Mouse (Mus musculus) forebrain, postnatal 0 days (tissue): ENCODE results near the gene Spo11. TPM values are rescaled to one million over a fixed set of nuclear protein-coding genes. Genes with fewer than 3 reads are reported as not detected.

Experiments used
- ATAC-seq: fragments of 200-750 bp; cut with Nextera tagmentation; 2 replicates; pipeline ENCODE4 v1.8.0; 2017; ENCODE audit warnings: mild to moderate bottlenecking, moderate library complexity
- DNase-seq: peaks from one replicate; pipeline ENCODE4 v3.0.0-alpha.2; 2015
- H3K27ac ChIP-seq: fragments of 300-500 bp; sonication (generic); 2 replicates; pipeline ENCODE4 v1.5.1; 2014; ENCODE audit warnings: low read depth, mild to moderate bottlenecking, antibody characterized with exemption, low read length, moderate library complexity, mixed read lengths
- H3K27me3 ChIP-seq: fragments of 300-500 bp; sonication (generic); 2 replicates; pipeline ENCODE4 v1.6.1; 2014; ENCODE audit warnings: mild to moderate bottlenecking, low read length, mixed read lengths; ENCODE audit not compliant: insufficient read depth
- H3K36me3 ChIP-seq: fragments of 300-500 bp; sonication (generic); 2 replicates; pipeline ENCODE4 v1.6.1; 2014; ENCODE audit warnings: mild to moderate bottlenecking, moderate library complexity; ENCODE audit not compliant: insufficient read depth
- H3K4me1 ChIP-seq: fragments of 300-500 bp; sonication (generic); 2 replicates; pipeline ENCODE4 v1.6.1; 2014; ENCODE audit warnings: antibody characterized with exemption; ENCODE audit not compliant: insufficient read depth
- H3K4me2 ChIP-seq: fragments of 300-500 bp; sonication (generic); 2 replicates; pipeline ENCODE4 v1.6.1; 2014; ENCODE audit warnings: low read depth, mild to moderate bottlenecking, moderate library complexity
- H3K4me3 ChIP-seq: fragments of 300-500 bp; sonication (generic); 2 replicates; pipeline ENCODE4 v1.5.1; 2014; ENCODE audit warnings: low read depth, low read length, mixed read lengths
- H3K9ac ChIP-seq: fragments of 300-500 bp; sonication (generic); 2 replicates; pipeline ENCODE4 v1.6.1; 2014; ENCODE audit warnings: mild to moderate bottlenecking
- H3K9me3 ChIP-seq: fragments of 300-500 bp; sonication (generic); 2 replicates; pipeline ENCODE4 v1.6.1; 2016; ENCODE audit warnings: low read length
- CTCF ChIP-seq: sonication (generic); IDR thresholded peaks from 2 replicates; pipeline ENCODE4 v1.5.1; 2016; ENCODE audit warnings: antibody characterized with exemption, control low read depth, low read depth
- WGBS: fragments of 180-500 bp; shearing (Covaris S2); extraction: QIAGEN DNeasy Blood & Tissue Kit; methylation state at CpG from one replicate; pipeline ENCODE4 v1.1.7; 2014; 5-methylcytosine and 5-hydroxymethylcytosine counted together
- polyA plus RNA-seq: library from polyadenylated mRNA; unstranded; fragments of >200 nt; fragmentation: Nextera tagmentation; extraction: Ambion mirVana; gene quantifications from 2 replicates; pipeline ENCODE4 v1.2.1, GENCODE M21; 2015
- total RNA-seq: library from RNA; depleted of rRNA; stranded (reverse); fragments of >200 nt; gene quantifications from 2 replicates; pipeline ENCODE4 v1.2.3, GENCODE M21; 2014

The Spo11 gene
- total and polyA plus RNA-seq, 2 experiments from 2014 or later = 1.1 to 1.3 TPM

DNA sequence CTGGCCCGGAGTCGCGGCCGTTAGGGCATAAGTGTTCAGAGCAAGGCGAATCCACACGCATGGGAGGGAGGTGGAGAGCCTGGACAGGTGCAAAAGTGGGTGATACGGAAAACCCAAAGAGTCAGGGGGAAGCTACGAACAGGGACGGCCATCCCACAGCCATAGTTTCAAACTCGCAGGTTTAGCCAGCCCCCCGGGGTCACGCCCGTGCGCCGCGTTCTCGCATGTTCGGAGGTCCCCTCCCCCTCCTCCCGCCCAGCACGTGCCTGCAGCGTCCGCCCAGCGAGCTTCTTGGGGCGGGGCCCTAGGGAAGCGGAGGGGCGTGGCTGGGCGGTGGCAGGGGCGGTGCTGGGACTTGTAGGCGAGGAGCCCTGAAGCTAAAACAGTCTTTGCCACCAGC, 42.3 kb downstream of the Spo11 start:
- H3K9me3 ChIP-seq = no peaks in the 10 kb centered on the region
- peak; percentile 75 for ATAC-seq
- under 1% methylated on average over 29 of the region's 29 CpGs for WGBS

DNA sequence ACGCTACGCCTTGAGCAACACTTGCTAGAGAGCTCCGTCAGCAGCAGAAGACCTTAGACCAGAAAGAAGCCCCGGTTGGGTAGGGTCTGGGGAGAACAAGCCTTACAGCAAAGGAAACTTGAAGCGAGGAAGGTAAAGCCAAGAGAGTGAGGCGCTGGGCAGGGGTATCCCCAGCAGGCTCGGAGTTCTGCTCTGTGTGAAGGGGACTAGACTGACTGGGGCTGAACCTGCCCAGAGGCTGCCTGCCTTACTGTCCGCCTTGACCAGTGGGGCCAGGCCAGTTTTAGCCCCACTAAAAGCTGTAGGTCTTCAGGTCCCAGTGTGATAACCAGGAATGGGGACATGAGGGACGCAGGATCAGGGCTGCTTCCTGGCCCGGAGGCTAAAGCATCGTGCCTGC, 42.9 kb downstream of the Spo11 start, which contains the start of gene Rbm38:
Gene Rbm38, plus strand, starts transcription at position 69 of the 400 bp plus-strand sequence.
- TF ChIP-seq CTCF = no peak
- WGBS = 29% methylated on average over 11 of the region's 11 CpGs
- ATAC-seq (no peak), DNase-seq (no peak)
- peaks cover 12% of the 10 kb centered on the region for H3K36me3 ChIP-seq
- H3K9ac ChIP-seq = peak within 1 kb of the TSS; percentile 33
- no peaks in the 10 kb centered on the region for H3K27me3 ChIP-seq
- H3K27ac ChIP-seq = no peak within 1 kb of the TSS
- H3K4me1 ChIP-seq = peaks cover 8% of the 10 kb centered on the region
- H3K4me2 ChIP-seq = peak within 1 kb of the TSS; percentile 84
- no peaks in the 10 kb centered on the region for H3K9me3 ChIP-seq
- peak within 1 kb of the TSS; percentile 43 for H3K4me3 ChIP-seq

More for the DNA sequence above, 42.3 kb downstream of the Spo11 start:
- Histone ChIP-seq H3K9ac (peak overlapping the region; percentile 33), H3K4me2 (peak overlapping the region; percentile 84), H3K27me3 (no peaks in the 10 kb centered on the region), H3K4me3 (peak overlapping the region; percentile 43), H3K4me1 (peaks cover 8% of the 10 kb centered on the region), H3K36me3 (peaks cover 18% of the 10 kb centered on the region), H3K27ac (no peak overlapping the region)
- DNase-seq = peak; percentile 83
- no peak for TF ChIP-seq CTCF

DNA sequence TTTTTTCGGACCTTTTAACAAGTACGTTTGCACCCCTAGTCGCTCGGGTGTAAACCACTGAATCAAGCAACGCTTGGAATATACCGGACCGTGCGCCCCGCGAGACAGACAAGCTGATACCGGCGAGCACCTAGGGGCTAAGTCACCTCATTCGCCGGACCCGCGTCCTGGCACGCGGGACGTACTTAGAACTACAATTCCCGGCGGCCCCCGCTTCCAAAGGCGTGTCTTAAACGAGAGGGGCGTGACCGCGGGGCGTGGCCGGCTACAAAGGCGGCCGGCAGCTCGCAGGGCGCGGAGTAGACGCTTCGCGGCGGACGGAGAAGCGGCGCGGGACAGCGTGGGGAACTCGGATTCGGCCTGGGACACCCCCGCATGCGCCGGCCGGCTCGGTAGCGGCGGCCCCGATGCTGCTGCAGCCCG, 44.1 kb downstream of the Spo11 start:
- H3K4me1 ChIP-seq = peaks cover 8% of the 10 kb centered on the region
- H3K27ac ChIP-seq = peak overlapping the region; percentile 40; the same call in 1 of the 2 replicates
- no peak; the same call in 1 of the 2 replicates for TF ChIP-seq CTCF
- H3K9me3 ChIP-seq = no peaks in the 10 kb centered on the region
- DNase-seq (peak; percentile 93), ATAC-seq (peak; percentile 89)
- no peaks in the 10 kb centered on the region for H3K27me3 ChIP-seq
- WGBS = under 1% methylated on average over 54 of the region's 54 CpGs
- no peaks in the 10 kb centered on the region for H3K36me3 ChIP-seq
- H3K9ac ChIP-seq = peak overlapping the region; percentile 68
- peak overlapping the region; percentile 64 for H3K4me2 ChIP-seq
- peak overlapping the region; percentile 85 for H3K4me3 ChIP-seq

DNA sequence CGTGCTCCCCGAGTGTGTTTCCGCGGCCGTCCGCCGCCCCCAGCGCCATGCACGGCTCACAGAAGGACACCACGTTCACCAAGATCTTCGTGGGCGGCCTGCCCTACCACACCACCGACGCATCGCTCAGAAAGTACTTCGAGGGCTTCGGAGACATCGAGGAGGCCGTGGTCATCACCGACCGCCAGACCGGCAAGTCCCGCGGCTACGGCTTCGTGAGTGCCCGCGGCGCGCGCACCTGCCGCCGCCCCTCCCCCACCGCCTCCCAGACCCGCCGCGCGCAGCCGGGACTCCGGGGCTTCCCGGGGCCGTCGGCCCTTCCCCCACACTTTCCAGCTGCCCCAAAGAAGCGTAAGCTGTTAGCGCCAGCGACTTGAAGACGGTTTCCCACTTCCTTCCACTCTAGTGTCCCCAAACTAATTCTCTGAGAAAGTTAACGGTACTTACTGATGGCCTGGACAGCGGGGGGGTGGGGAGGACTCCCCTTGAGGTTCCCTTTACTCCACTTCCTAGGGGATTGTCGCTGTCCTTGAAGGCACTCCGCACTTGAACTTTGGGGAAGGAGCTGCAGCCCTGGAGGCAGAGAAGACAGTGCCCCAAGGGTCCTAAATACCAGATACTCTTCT, 44.7 kb downstream of the Spo11 start:
- Histone ChIP-seq H3K36me3 (no peaks in the 10 kb centered on the region), H3K4me3 (peak overlapping the region; percentile 85), H3K27me3 (no peaks in the 10 kb centered on the region), H3K27ac (peak overlapping the region; percentile 40; the same call in 1 of the 2 replicates), H3K4me1 (peaks cover 8% of the 10 kb centered on the region), H3K9me3 (no peaks in the 10 kb centered on the region), H3K9ac (peak overlapping the region; percentile 68), H3K4me2 (peak overlapping the region; percentile 64)
- ATAC-seq = peak; percentile 44
- no peak for DNase-seq
- TF ChIP-seq CTCF = no peak
- under 1% methylated on average over 51 of the region's 51 CpGs for WGBS

DNA sequence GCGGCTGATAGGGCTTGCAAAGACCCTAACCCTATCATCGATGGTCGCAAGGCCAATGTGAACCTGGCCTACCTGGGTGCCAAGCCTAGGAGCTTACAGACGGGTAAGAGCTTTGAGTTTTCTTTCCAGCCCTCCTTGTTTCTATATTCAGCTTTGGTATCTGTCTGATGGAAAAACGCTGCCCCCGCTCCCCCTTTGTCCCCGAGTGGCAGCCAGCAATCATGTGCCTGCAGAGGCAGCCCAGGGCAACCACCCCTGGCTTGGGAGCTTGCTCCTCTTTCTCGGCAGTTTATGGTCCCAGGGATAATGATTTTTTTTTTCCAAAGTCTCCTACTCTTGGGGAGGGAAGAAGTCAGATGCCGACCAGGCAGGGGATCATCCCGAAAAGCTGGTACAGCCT, 45.3 kb downstream of the Spo11 start:
- Histone ChIP-seq H3K4me3 (peak overlapping the region; percentile 85), H3K4me1 (peaks cover 8% of the 10 kb centered on the region), H3K9ac (peak overlapping the region; percentile 68), H3K4me2 (peak overlapping the region; percentile 64), H3K27ac (no peak overlapping the region), H3K27me3 (no peaks in the 10 kb centered on the region), H3K9me3 (no peaks in the 10 kb centered on the region), H3K36me3 (no peaks in the 10 kb centered on the region)
- 17% methylated on average over 10 of the region's 10 CpGs for WGBS
- ATAC-seq = no peak
- DNase-seq = no peak
- TF ChIP-seq CTCF = no peak

DNA sequence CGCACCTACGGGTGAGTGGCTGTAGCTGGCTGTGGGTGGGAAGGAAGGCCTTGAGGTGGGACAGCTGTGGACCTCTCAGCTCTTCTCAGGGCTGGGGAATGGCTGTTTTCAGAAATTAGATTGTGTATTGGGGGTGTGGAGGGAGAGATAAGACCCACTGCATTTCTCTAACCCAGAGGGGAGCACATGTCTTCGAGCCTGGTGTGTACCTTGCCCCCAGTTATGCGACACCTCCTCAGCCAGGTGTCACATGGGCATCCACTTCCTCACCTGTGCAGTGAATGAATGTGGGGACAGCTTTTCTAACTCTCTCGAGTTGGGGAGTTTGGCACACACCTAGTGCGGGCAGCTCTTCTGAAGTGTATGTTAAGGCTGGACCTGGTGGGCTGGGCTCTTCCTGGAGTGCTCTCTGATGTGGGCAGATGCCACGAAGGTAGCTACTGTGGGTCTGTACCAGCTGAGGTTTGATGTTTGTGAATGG, 45.9 kb downstream of the Spo11 start:
- 89% methylated on average over 7 of the region's 7 CpGs for WGBS
- H3K9me3 ChIP-seq = no peaks in the 10 kb centered on the region
- DNase-seq (no peak), ATAC-seq (no peak)
- no peak for TF ChIP-seq CTCF
- H3K4me3 ChIP-seq = no peak overlapping the region
- H3K27ac ChIP-seq = no peak overlapping the region
- peaks cover 8% of the 10 kb centered on the region for H3K4me1 ChIP-seq
- H3K9ac ChIP-seq = no peak overlapping the region
- H3K4me2 ChIP-seq = peak overlapping the region; percentile 64
- H3K36me3 ChIP-seq = 0 out of 2 replicates have a peak, but pooled peaks cover under 1% of the 10 kb centered on the region
- H3K27me3 ChIP-seq = no peaks in the 10 kb centered on the region

DNA sequence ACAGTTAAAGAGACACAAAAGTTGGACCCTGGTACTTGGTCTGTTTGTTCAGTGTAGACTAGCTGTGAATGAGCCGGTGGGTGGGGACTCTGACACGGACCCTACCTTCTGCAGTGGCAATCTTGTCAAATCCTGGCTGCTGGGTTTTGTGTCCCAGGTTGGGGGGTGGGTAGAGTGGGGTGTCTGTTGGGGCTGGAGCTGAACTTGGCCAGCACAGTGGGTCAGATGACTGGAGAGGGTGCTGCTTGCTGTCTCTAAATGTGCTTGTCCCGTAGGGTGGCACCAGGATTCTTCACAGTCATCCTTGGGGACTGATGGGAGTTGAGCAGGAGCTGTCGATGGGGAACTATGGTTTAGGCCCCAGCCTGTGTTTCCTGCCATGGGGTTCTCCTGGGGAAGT, 46.5 kb downstream of the Spo11 start:
- Histone ChIP-seq H3K9me3 (no peaks in the 10 kb centered on the region), H3K27ac (no peak overlapping the region), H3K4me1 (peaks cover 8% of the 10 kb centered on the region), H3K36me3 (0 out of 2 replicates have a peak, but pooled peaks cover 4% of the 10 kb centered on the region), H3K4me3 (no peak overlapping the region), H3K9ac (no peak overlapping the region), H3K27me3 (no peaks in the 10 kb centered on the region), H3K4me2 (no peak overlapping the region)
- TF ChIP-seq CTCF = no peak
- ATAC-seq (no peak), DNase-seq (no peak)
- 66% methylated on average over 4 of the region's 4 CpGs for WGBS
